Mouse (Mus musculus): ENCODE data around the gene Ssxb9. TPM values are rescaled to one million over a fixed set of nuclear protein-coding genes. Genes with fewer than 3 reads are reported as not detected.
"Not testable (repeated sequence)": the region's sequence is repeated elsewhere in the genome, so short reads cannot be mapped to it uniquely, and the experiment has no call there.

Gene Ssxb9
- polyA plus RNA-seq (2012; rRNA removed): not detected in 2 replicates

DNA sequence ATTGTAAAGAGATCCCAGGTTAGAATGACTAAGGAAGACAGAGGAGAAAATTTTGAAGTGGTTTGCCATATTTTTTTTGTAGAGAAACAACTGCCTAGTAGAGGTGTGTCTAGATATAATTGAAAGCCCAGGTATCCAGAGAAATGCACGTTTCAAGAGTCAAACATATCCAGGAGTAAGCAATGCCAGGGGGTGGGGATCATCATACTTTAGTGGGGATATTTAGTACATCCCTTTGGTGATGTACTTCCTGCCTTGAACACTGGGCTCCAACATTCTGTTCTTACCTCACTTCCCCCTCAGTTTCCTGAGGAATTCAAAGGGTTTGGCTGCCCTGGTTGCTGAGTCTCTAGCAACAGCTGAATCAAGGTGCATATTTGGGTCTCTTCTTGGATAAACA lies at the start of gene Ssxb9:
Ssxb9 (plus strand) TSS at position 301 of the 400 bp plus-strand sequence.
- not testable (repeated sequence) for H3K27ac ChIP-seq (ENCODE audit: insufficient read depth, low read length); H3K4me3 ChIP-seq (ENCODE audit: extremely low read depth, insufficient read depth, insufficient read length); H3K4me1 ChIP-seq (ENCODE audit: control insufficient read depth, insufficient read depth, insufficient read length); H3K36me3 ChIP-seq (ENCODE audit: control insufficient read depth, insufficient read depth, low read length); DNase-seq (ENCODE audit: low read depth in 1 of 2, low spot score in 2 of 2); H3K27me3 ChIP-seq (ENCODE audit: control insufficient read depth, insufficient read depth, low read length)
- 36% methylated on average over 1 of the region's 1 CpGs for WGBS

DNA sequence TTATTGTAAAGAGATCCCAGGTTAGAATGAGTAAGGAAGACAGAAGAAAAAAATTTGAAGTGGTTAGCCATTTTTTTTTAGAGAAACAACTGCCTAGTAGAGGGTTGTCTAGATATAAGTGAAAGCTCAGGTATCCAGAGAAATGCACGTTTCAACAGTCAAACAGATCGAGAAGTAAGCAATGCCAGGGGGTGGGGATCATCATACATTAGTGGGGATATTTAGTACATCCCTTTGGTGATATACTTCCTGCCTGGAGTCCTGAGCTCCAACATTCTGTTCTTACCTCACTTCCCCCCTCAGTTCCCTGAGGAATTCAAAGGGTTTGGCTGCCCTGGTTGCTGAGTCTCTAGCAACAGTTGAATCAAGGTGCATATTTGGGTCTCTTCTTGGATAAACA lies 39.7 kb upstream of the Ssxb9 start, which contains the start of gene Ssxb10:
Ssxb10 (plus strand) TSS at position 301 of the 400 bp plus-strand sequence.
- H3K27ac ChIP-seq (ENCODE audit: insufficient read depth, low read length): no peak within 1 kb of the TSS
- no peaks in the 10 kb centered on the region for H3K4me1 ChIP-seq (ENCODE audit: control insufficient read depth, insufficient read depth, insufficient read length)
- no peaks in the 10 kb centered on the region for H3K36me3 ChIP-seq (ENCODE audit: control insufficient read depth, insufficient read depth, low read length)
- no peak for TF ChIP-seq POLR2A (IDR thresholded peaks at IDR 0.05; ENCODE audit: low read depth, low read length)
- TF ChIP-seq CTCF (IDR thresholded peaks at IDR 0.05; ENCODE audit: extremely low read depth, insufficient read depth, insufficient read length, insufficient replicate concordance): no peak
- DNase-seq (ENCODE audit: low read depth in 1 of 2, low spot score in 2 of 2): no peak
- 55% methylated on average over 2 of the region's 2 CpGs for WGBS
- H3K4me3 ChIP-seq (ENCODE audit: extremely low read depth, insufficient read depth, insufficient read length): no peak within 1 kb of the TSS
- no peaks in the 10 kb centered on the region for H3K27me3 ChIP-seq (ENCODE audit: control insufficient read depth, insufficient read depth, low read length)

DNA sequence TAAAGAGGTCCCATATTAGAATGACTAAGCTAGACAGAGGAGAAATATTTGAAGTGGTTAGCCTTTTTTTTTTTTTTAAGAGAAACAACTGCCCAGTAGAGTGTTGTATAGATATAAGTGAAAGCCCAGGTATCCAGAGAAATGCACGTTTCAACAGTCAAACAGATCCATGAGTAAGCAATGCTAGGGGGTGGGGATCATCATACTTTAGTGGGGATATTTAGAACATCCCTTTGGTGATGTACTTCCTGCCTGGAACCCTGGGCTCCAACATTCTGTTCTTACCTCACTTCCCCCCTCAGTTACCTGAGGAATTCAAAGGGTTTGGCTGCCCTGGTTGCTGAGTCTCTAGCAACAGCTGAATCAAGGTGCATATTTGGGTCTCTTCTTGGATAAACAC lies 46.2 kb downstream of the Ssxb9 start, which contains the start of gene Ssxb1:
Ssxb1 (plus strand) TSS at position 301 of the 400 bp plus-strand sequence.
- H3K27me3 ChIP-seq (ENCODE audit: control insufficient read depth, insufficient read depth, low read length): not testable (repeated sequence)

More for the DNA sequence above, 46.2 kb downstream of the Ssxb9 start, which contains the start of gene Ssxb1:
- not testable (repeated sequence) for H3K36me3 ChIP-seq (ENCODE audit: control insufficient read depth, insufficient read depth, low read length); H3K27ac ChIP-seq (ENCODE audit: insufficient read depth, low read length); H3K4me3 ChIP-seq (ENCODE audit: extremely low read depth, insufficient read depth, insufficient read length); H3K4me1 ChIP-seq (ENCODE audit: control insufficient read depth, insufficient read depth, insufficient read length); DNase-seq (ENCODE audit: low read depth in 1 of 2, low spot score in 2 of 2)
- 38% methylated on average over 1 of the region's 1 CpGs for WGBS

Other genes with a start within 250 kb of the Ssxb9 start
- 64.1 and 85.8 TPM in 2 replicates for gene Wdr13, start 234.1 kb upstream of the Ssxb9 start, polyA plus RNA-seq (2012; rRNA removed)
- gene Rbm3, start 221.1 kb upstream of the Ssxb9 start, polyA plus RNA-seq (2012; rRNA removed): 89.2 and 95.6 TPM in 2 replicates
- gene Tbc1d25, start 190.8 kb upstream of the Ssxb9 start, polyA plus RNA-seq (2012; rRNA removed): 13.9 and 16.5 TPM in 2 replicates
- 40.9 and 64.1 TPM in 2 replicates for gene Ebp, start 173.5 kb upstream of the Ssxb9 start, polyA plus RNA-seq (2012; rRNA removed)
- gene Porcn, start 160.5 kb upstream of the Ssxb9 start, polyA plus RNA-seq (2012; rRNA removed): 3.7 and 6.9 TPM in 2 replicates
- gene Ftsj1, start 114.6 kb upstream of the Ssxb9 start, polyA plus RNA-seq (2012; rRNA removed): 17.0 and 20.3 TPM in 2 replicates
- 33.2 and 39.8 TPM in 2 replicates for gene Slc38a5, start 95.8 kb upstream of the Ssxb9 start, polyA plus RNA-seq (2012; rRNA removed)
- gene Ssxb10, start 39.6 kb upstream of the Ssxb9 start, polyA plus RNA-seq (2012; rRNA removed): not detected in 2 replicates
- gene Ssxb1, start 46.3 kb downstream of the Ssxb9 start, polyA plus RNA-seq (2012; rRNA removed): not detected in 2 replicates
- not detected in 2 replicates for gene Ssxb2, start 94.7 kb downstream of the Ssxb9 start, polyA plus RNA-seq (2012; rRNA removed)
- gene Gm14459, start 158.0 kb downstream of the Ssxb9 start, polyA plus RNA-seq (2012; rRNA removed): not detected in 2 replicates
- not detected in 2 replicates for gene Ssxb6, start 181.3 kb downstream of the Ssxb9 start, polyA plus RNA-seq (2012; rRNA removed)
- gene Ssxb3, start 224.8 kb downstream of the Ssxb9 start, polyA plus RNA-seq (2012; rRNA removed): not detected in 2 replicates